Mouse (Mus musculus) right cerebral cortex, postnatal 4 days (tissue): Measurements from ENCODE around the gene 4921517D22Rik.

ENCODE experiments used
- DNase-seq: peaks from one replicate; pipeline ENCODE4 v3.0.0-alpha.2; 2022

Gene 4921517D22Rik

GRCm38 (mm10) chr13:59656975-59657388, 36.9 kb downstream of the 4921517D22Rik start:
- DNase-seq: no peak

- no peak for DNase-seq
These were observed 37.5 kb downstream of the 4921517D22Rik start for GRCm38 (mm10) chr13:59656316-59656832.

GRCm38 (mm10) chr13:59655718-59656315, 38.1 kb downstream of the 4921517D22Rik start:
- no peak for DNase-seq

- DNase-seq: no peak
These were observed 39.4 kb downstream of the 4921517D22Rik start for GRCm38 (mm10) chr13:59654465-59654864.

- DNase-seq: no peak
These were observed 40.8 kb downstream of the 4921517D22Rik start for GRCm38 (mm10) chr13:59653136-59653535.

GRCm38 (mm10) chr13:59652651-59653050, 41.3 kb downstream of the 4921517D22Rik start:
- DNase-seq: no peak

GRCm38 (mm10) chr13:59649781-59650180, 44.1 kb downstream of the 4921517D22Rik start:
- DNase-seq: no peak

GRCm38 (mm10) chr13:59648598-59648997, 45.3 kb downstream of the 4921517D22Rik start:
- DNase-seq: no peak

- no peak for DNase-seq
These were observed 46.4 kb downstream of the 4921517D22Rik start for GRCm38 (mm10) chr13:59647484-59647883.

- no peak for DNase-seq
These were observed 47.1 kb downstream of the 4921517D22Rik start for GRCm38 (mm10) chr13:59646674-59647244.

- DNase-seq: no peak
These were observed 48.4 kb downstream of the 4921517D22Rik start for GRCm38 (mm10) chr13:59645491-59645890.

- no peak for DNase-seq
These were observed 51.1 kb downstream of the 4921517D22Rik start for GRCm38 (mm10) chr13:59642818-59643217.

- DNase-seq: no peak
These were observed 53.8 kb downstream of the 4921517D22Rik start for GRCm38 (mm10) chr13:59640178-59640440.

- DNase-seq: no peak
These were observed 54.3 kb downstream of the 4921517D22Rik start for GRCm38 (mm10) chr13:59639368-59640177.

- no peak for DNase-seq
These were observed 56.1 kb downstream of the 4921517D22Rik start for GRCm38 (mm10) chr13:59637800-59638199.
